Mouse (Mus musculus): ENCODE measurements around the gene Vps45.

GRCm38 (mm10) chr3:95963681-95964080 is 94.6 kb downstream of the Vps45 start:
- TF ChIP-seq POLR2A (IDR thresholded peaks at IDR 0.05; ENCODE audit: borderline replicate concordance, extremely low read depth, low read depth, low read length) (no peak), CTCF (IDR thresholded peaks at IDR 0.05; ENCODE audit: insufficient read depth, low read length) (peak; percentile 55)

Measured in lung, adult 2 months (tissue).